Mouse (Mus musculus) embryonic fibroblast, embryonic 13.5 days (primary cell): ENCODE measurements at regions not wholly inside any gene's neighbourhood (a gene's known extent, or its start where the extent isn't known, plus 50 kb on each side); places are given as distances from the start of the nearest gene placed in this dataset.
A peak's percentile ranks its signal among the peaks of the same experiment; 100 is the strongest.

ENCODE experiments used
- H3K27ac ChIP-seq: 2 replicates; pipeline ENCODE4 v1.5.1; 2012; ENCODE audit warnings: low read length, control low read depth, inconsistent platforms; ENCODE audit not compliant: insufficient read depth
- H3K4me1 ChIP-seq: 2 replicates; pipeline ENCODE4 v1.6.1; 2011; ENCODE audit warnings: low read length; ENCODE audit not compliant: control insufficient read depth, insufficient read depth
- H3K4me3 ChIP-seq: 2 replicates; pipeline ENCODE4 v1.5.1; 2011; ENCODE audit warnings: mild to moderate bottlenecking, control low read depth, low read length; ENCODE audit not compliant: insufficient read depth
- CTCF ChIP-seq: IDR thresholded peaks from 2 replicates; pipeline ENCODE4 v1.5.1; 2011; ENCODE audit warnings: mild to moderate bottlenecking, control low read depth, low read length, moderate library complexity, borderline replicate concordance; ENCODE audit not compliant: insufficient read depth
- POLR2A ChIP-seq: IDR thresholded peaks from 2 replicates; pipeline ENCODE4 v1.6.1; 2011; ENCODE audit warnings: low read depth, mild to moderate bottlenecking, control low read depth, low read length, moderate library complexity

DNA sequence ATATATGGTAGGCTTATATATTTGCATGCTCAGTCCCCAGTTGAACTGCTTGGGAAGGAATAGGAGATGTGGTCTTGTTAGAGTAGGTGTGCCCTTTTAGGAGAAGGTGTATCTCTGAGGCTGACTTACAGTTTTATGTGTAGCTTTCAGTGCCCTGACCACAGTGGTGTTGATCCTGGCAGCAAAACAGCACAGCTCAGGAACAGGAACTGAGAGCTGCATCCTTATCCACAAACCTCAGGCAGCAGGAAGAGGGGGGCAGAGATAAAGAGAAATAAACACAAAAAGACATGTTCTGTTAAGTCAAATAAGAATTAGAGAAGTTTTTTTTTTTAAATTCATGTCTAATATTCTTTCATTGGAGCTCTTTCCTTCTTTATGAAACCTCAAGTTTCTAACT is 487.4 kb upstream of the Lrrc4c start:
- no peak overlapping the region for H3K27ac ChIP-seq
- no peak overlapping the region for H3K4me3 ChIP-seq
- no peaks in the 10 kb centered on the region for H3K4me1 ChIP-seq
- no peak for TF ChIP-seq POLR2A
- no peak for TF ChIP-seq CTCF

DNA sequence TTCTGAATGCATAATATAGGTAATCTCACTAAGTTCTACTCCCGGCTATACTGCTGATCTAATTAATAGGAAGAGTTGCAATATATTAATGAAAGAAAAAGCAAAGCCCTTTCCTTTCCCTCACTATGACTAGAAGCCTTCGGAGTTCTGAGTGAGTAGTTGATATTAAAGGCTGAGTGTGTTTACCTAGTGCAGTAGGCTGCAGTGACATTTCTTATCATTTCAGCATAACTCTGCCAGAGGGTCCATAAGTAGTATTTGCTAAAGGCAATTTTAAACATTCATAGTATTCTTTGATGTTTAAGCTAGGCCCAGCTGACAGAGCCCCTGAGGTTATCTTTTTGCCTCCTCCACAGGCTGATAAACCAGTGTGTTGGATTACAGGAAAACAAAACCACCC is 484.5 kb upstream of the Lrrc4c start:
- no peak for TF ChIP-seq POLR2A
- no peak for TF ChIP-seq CTCF
- Histone ChIP-seq H3K4me1 (no peaks in the 10 kb centered on the region), H3K27ac (no peak overlapping the region), H3K4me3 (no peak overlapping the region)

- H3K27ac ChIP-seq, result peak overlapping the region; percentile 64; the same call in 1 of the 2 replicates
- TF ChIP-seq CTCF (no peak), POLR2A (no peak)
- no peak overlapping the region for H3K4me3 ChIP-seq
- no peaks in the 10 kb centered on the region; the same call in 1 of the 2 replicates for H3K4me1 ChIP-seq
Observed at GRCm38 (mm10) chr2:95839530-95839929, 478.4 kb upstream of the Lrrc4c start.
